Comparison of ENCODE assay signal across 7 mouse cellular contexts in the genomic region with DNA sequence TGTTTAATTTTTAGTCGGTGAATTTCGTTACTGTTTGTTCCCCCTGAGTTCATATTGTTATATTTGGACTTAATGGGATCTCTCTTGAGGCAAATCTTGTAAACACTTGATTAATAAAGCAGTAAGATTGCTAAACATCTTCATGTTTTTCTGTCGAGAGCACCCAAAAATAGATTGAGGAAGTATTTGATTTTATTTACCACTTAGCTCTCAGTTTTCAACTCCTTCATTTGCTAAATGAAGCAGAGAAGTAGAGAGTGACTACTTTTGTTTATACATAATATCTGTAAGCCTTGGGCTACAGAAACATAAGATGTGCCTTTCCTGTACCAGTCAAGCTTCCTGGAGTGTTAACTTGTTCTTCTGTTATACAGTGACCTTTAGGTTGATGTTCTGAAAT. TPM values are rescaled to one million over a fixed set of nuclear protein-coding genes. Genes with fewer than 3 reads are reported as not detected.
DNase-seq lines count a peak whose midpoint lies in the region; ATAC-seq lines count a peak whose summit lies in the region.

No protein-coding gene starts in this region.

- H3K4me3 ChIP-seq in lung, embryonic 16.5 days (ENCODE audit: low read length): peak overlapping the region; percentile 93
- peak overlapping the region; percentile 93 for H3K4me3 ChIP-seq in forebrain, embryonic 11.5 days (ENCODE audit: low read depth, low read length)
- H3K4me3 ChIP-seq in limb, embryonic 15.5 days: peak overlapping the region; percentile 94
- H3K4me3 ChIP-seq in stomach, embryonic 16.5 days (replicated peaks; ENCODE audit: low read length): peak overlapping the region; percentile 76

- DNase-seq in lung, postnatal 10 days: no peak
- no peak for DNase-seq in forebrain, embryonic 11.5 days (ENCODE audit: low spot score)
- no peak for DNase-seq in thymus, adult 18-20 months
- DNase-seq in cerebellum, postnatal 14 days: no peak

- peak overlapping the region; percentile 74 for H3K4me2 ChIP-seq in lung, embryonic 16.5 days (ENCODE audit: low read depth, low read length)
- H3K4me2 ChIP-seq in forebrain, embryonic 11.5 days (ENCODE audit: low read depth, low read length, severe bottlenecking): peak overlapping the region; percentile 68
- peak overlapping the region; percentile 53 for H3K4me2 ChIP-seq in limb, embryonic 15.5 days
- peak overlapping the region; percentile 62 for H3K4me2 ChIP-seq in stomach, embryonic 16.5 days (ENCODE audit: low read depth, low read length)

- peaks cover 21% of the 10 kb centered on the region for H3K4me1 ChIP-seq in lung, embryonic 16.5 days (replicated peaks; ENCODE audit: control insufficient read depth, insufficient read depth, low read length)
- peaks cover 5% of the 10 kb centered on the region; the same call in 1 of the 2 replicates for H3K4me1 ChIP-seq in forebrain, embryonic 11.5 days (replicated peaks; ENCODE audit: control insufficient read depth, insufficient read depth, low read length)
- peaks cover 22% of the 10 kb centered on the region for H3K4me1 ChIP-seq in limb, embryonic 15.5 days
- H3K4me1 ChIP-seq in stomach, embryonic 16.5 days (ENCODE audit: control insufficient read depth, insufficient read depth, low read length): peaks cover 19% of the 10 kb centered on the region

- ATAC-seq in lung, embryonic 16.5 days (ENCODE audit: low read depth): no peak
- ATAC-seq in forebrain, embryonic 11.5 days (replicated peaks; ENCODE audit: low FRiP score): no peak
- no peak for ATAC-seq in limb, embryonic 15.5 days (ENCODE audit: insufficient number of reproducible peaks, low FRiP score, low TSS enrichment, low read depth)
- ATAC-seq in stomach, embryonic 16.5 days (ENCODE audit: insufficient read depth, low FRiP score): no peak

- no peaks in the 10 kb centered on the region for H3K9me3 ChIP-seq in lung, embryonic 16.5 days (ENCODE audit: control insufficient read depth, low read length)
- H3K9me3 ChIP-seq in forebrain, embryonic 11.5 days (ENCODE audit: control insufficient read depth, low read length): no peaks in the 10 kb centered on the region
- H3K9me3 ChIP-seq in limb, embryonic 15.5 days: no peaks in the 10 kb centered on the region
- H3K9me3 ChIP-seq in stomach, embryonic 16.5 days (replicated peaks; ENCODE audit: control insufficient read depth, low read length): no peaks in the 10 kb centered on the region

- no peaks in the 10 kb centered on the region for H3K27me3 ChIP-seq in lung, embryonic 16.5 days (ENCODE audit: control insufficient read depth, insufficient read depth, low read depth, low read length)
- no peaks in the 10 kb centered on the region for H3K27me3 ChIP-seq in forebrain, embryonic 11.5 days (ENCODE audit: control insufficient read depth, insufficient read depth, low read length)
- no peaks in the 10 kb centered on the region for H3K27me3 ChIP-seq in limb, embryonic 15.5 days
- no peaks in the 10 kb centered on the region for H3K27me3 ChIP-seq in stomach, embryonic 16.5 days (ENCODE audit: control insufficient read depth, insufficient read depth, low read length)

- peak overlapping the region; percentile 96; the same call in 1 of the 2 replicates for H3K9ac ChIP-seq in lung, embryonic 16.5 days (ENCODE audit: low read length)
- no peak overlapping the region for H3K9ac ChIP-seq in forebrain, embryonic 11.5 days (ENCODE audit: low read length)
- H3K9ac ChIP-seq in limb, embryonic 15.5 days: no peak overlapping the region
- H3K9ac ChIP-seq in stomach, embryonic 16.5 days (ENCODE audit: low read length): no peak overlapping the region

- peaks cover 5% of the 10 kb centered on the region for H3K36me3 ChIP-seq in lung, embryonic 16.5 days (ENCODE audit: control insufficient read depth, insufficient read depth, low read length)
- no peaks in the 10 kb centered on the region for H3K36me3 ChIP-seq in forebrain, embryonic 11.5 days (ENCODE audit: control insufficient read depth, insufficient read depth, low read length)
- 0 out of 2 replicates have a peak, but pooled peaks cover 4% of the 10 kb centered on the region for H3K36me3 ChIP-seq in limb, embryonic 15.5 days
- peaks cover 5% of the 10 kb centered on the region; the same call in 1 of the 2 replicates for H3K36me3 ChIP-seq in stomach, embryonic 16.5 days (ENCODE audit: control insufficient read depth, insufficient read depth, low read length)

- 16% methylated on average over 3 of the region's 3 CpGs for WGBS in lung, embryonic 16.5 days
- WGBS in forebrain, embryonic 11.5 days: 48% methylated on average over 3 of the region's 3 CpGs
- 29% methylated on average over 3 of the region's 3 CpGs for WGBS in limb, embryonic 15.5 days
- WGBS in stomach, embryonic 16.5 days: 17% methylated on average over 3 of the region's 3 CpGs

- 0 out of 2 replicates have a peak overlapping the region, but pooled peaks have one; percentile 98 for H3K27ac ChIP-seq in lung, embryonic 16.5 days (ENCODE audit: low read length)
- no peak overlapping the region for H3K27ac ChIP-seq in forebrain, embryonic 11.5 days (ENCODE audit: low read depth, low read length)
- H3K27ac ChIP-seq in limb, embryonic 15.5 days: no peak overlapping the region
- H3K27ac ChIP-seq in stomach, embryonic 16.5 days (ENCODE audit: low read length): no peak overlapping the region

RNA-seq across cellular contexts. Expression of a gene that starts 6.0 kb away (rescaled TPM):
- polyA plus RNA-seq in lung, embryonic 16.5 days (2015; fragmentation: Nextera tagmentation; extraction: Ambion mirVana): 5.0 and 7.6 TPM in 2 replicates
- polyA plus RNA-seq in forebrain, embryonic 11.5 days (2014; fragmentation: Nextera tagmentation; extraction: Ambion mirVana): 5.9 and 6.9 TPM in 2 replicates
- 3.5 and 4.2 TPM in 2 replicates for polyA plus RNA-seq in limb, embryonic 15.5 days (2015; fragmentation: Nextera tagmentation; extraction: Ambion mirVana)
- 1.9 and 2.6 TPM in 2 replicates for polyA plus RNA-seq in stomach, embryonic 16.5 days (2015; fragmentation: Nextera tagmentation; extraction: Ambion mirVana)

RNA-seq across cellular contexts. Expression of a gene that starts 6.2 kb away (rescaled TPM):
- polyA plus RNA-seq in lung, embryonic 16.5 days (2015; fragmentation: Nextera tagmentation; extraction: Ambion mirVana): 36.7 and 38.4 TPM in 2 replicates
- 36.2 and 43.7 TPM in 2 replicates for polyA plus RNA-seq in forebrain, embryonic 11.5 days (2014; fragmentation: Nextera tagmentation; extraction: Ambion mirVana)
- polyA plus RNA-seq in limb, embryonic 15.5 days (2015; fragmentation: Nextera tagmentation; extraction: Ambion mirVana): 43.2 and 48.6 TPM in 2 replicates
- 33.6 and 39.6 TPM in 2 replicates for polyA plus RNA-seq in stomach, embryonic 16.5 days (2015; fragmentation: Nextera tagmentation; extraction: Ambion mirVana)
